Mouse (Mus musculus) liver, adult 2 months (tissue): ENCODE data around the gene Lpar1. TPM values are rescaled to one million over a fixed set of nuclear protein-coding genes. Genes with fewer than 3 reads are reported as not detected.

Source experiments
- DNase-seq: peaks from one replicate; pipeline ENCODE4 v3.0.0-alpha.2; 2011; ENCODE audit warnings: low read depth, low spot score; ENCODE audit errors: extremely low read depth
- H3K27ac ChIP-seq: fragments of 200-500 bp; replicated peaks from 2 replicates; pipeline ENCODE4 v1.5.1; 2012; ENCODE audit warnings: low read depth, mild to moderate bottlenecking, control low read depth, inconsistent platforms, low read length; ENCODE audit not compliant: insufficient read depth
- H3K27me3 ChIP-seq: fragments of 200-500 bp; 2 replicates; pipeline ENCODE4 v1.6.1; 2012; ENCODE audit warnings: mild to moderate bottlenecking, moderate library complexity, low read length, inconsistent platforms; ENCODE audit not compliant: control insufficient read depth, insufficient read depth
- H3K36me3 ChIP-seq: fragments of 200-500 bp; 2 replicates; pipeline ENCODE4 v1.6.1; 2012; ENCODE audit warnings: low read length, inconsistent platforms; ENCODE audit not compliant: control insufficient read depth, insufficient read depth
- H3K4me1 ChIP-seq: fragments of 200-500 bp; 2 replicates; pipeline ENCODE4 v1.6.1; 2011; ENCODE audit warnings: low read length; ENCODE audit not compliant: control insufficient read depth, insufficient read depth
- H3K4me3 ChIP-seq: fragments of 200-500 bp; 2 replicates; pipeline ENCODE4 v1.5.1; 2011; ENCODE audit warnings: low read depth, mild to moderate bottlenecking, control low read depth, low read length, moderate library complexity; ENCODE audit not compliant: insufficient read depth
- H3K79me2 ChIP-seq: fragments of 200-500 bp; 2 replicates; pipeline ENCODE4 v1.6.1; 2012; ENCODE audit warnings: inconsistent platforms, mild to moderate bottlenecking, low read length, moderate library complexity; ENCODE audit not compliant: control insufficient read depth, insufficient read depth
- H3K9ac ChIP-seq: fragments of 200-500 bp; 2 replicates; pipeline ENCODE4 v1.6.1; 2012; ENCODE audit warnings: low read depth, mild to moderate bottlenecking, control low read depth, inconsistent platforms, low read length
- CTCF ChIP-seq: fragments of 200-500 bp; IDR thresholded peaks from 2 replicates; pipeline ENCODE4 v1.5.1; 2011; ENCODE audit warnings: low read depth, low read length, control low read depth
- POLR2A ChIP-seq: fragments of 200-500 bp; IDR thresholded peaks from 2 replicates; pipeline ENCODE4 v1.6.1; 2011; ENCODE audit warnings: low read length, control low read depth; ENCODE audit not compliant: insufficient read depth; ENCODE audit errors: extremely low read depth
- WGBS: fragments of 180-500 bp; shearing (Covaris S2); methylation state at CpG from one replicate; pipeline ENCODE4 v1.1.7; 2018; 5-methylcytosine and 5-hydroxymethylcytosine counted together
- polyA plus RNA-seq: library from polyadenylated mRNA; depleted of rRNA; stranded (reverse); fragments of >200 nt; gene quantifications from 2 replicates; pipeline ENCODE4 v1.2.3, GENCODE M21; 2012
- total RNA-seq: library from RNA; depleted of rRNA; stranded (reverse); fragments of >200 nt; gene quantifications from 2 replicates; pipeline ENCODE4 v1.2.3, GENCODE M21; 2014

Lpar1 gene
- total and polyA plus RNA-seq, 2 experiments = 0.83 to 0.89 TPM

- WGBS = 75% methylated on average over 3 of the region's 3 CpGs
These were observed 54.5 kb downstream of the Lpar1 start for GRCm38 (mm10) chr4:58499241-58499640.

GRCm38 (mm10) chr4:58498734-58499133 lies 55.0 kb downstream of the Lpar1 start:
- Histone ChIP-seq H3K36me3 (no peaks in the 10 kb centered on the region), H3K79me2 (no peaks in the 10 kb centered on the region), H3K9ac (no peak overlapping the region), H3K4me1 (no peaks in the 10 kb centered on the region), H3K27ac (no peak overlapping the region), H3K27me3 (no peaks in the 10 kb centered on the region), H3K4me3 (no peak overlapping the region)
- no peak for DNase-seq
- 60% methylated on average over 6 of the region's 6 CpGs for whole genome bisulfite sequencing
- no peak for TF ChIP-seq POLR2A

More at GRCm38 (mm10) chr4:58499241-58499640, 54.5 kb downstream of the Lpar1 start:
- Histone ChIP-seq H3K27ac (no peak overlapping the region), H3K4me1 (no peaks in the 10 kb centered on the region), H3K9ac (no peak overlapping the region), H3K4me3 (no peak overlapping the region), H3K36me3 (no peaks in the 10 kb centered on the region), H3K27me3 (no peaks in the 10 kb centered on the region), H3K79me2 (no peaks in the 10 kb centered on the region)
- DNase-seq = no peak
- TF ChIP-seq CTCF (no peak), POLR2A (no peak)

- TF ChIP-seq CTCF = no peak
- no peak for TF ChIP-seq POLR2A
- H3K4me1 ChIP-seq = no peaks in the 10 kb centered on the region
- H3K4me3 ChIP-seq = no peak overlapping the region
- DNase-seq = no peak
- no peaks in the 10 kb centered on the region for H3K79me2 ChIP-seq
- H3K9ac ChIP-seq = no peak overlapping the region
- 90% methylated on average over 4 of the region's 4 CpGs for WGBS
- no peaks in the 10 kb centered on the region for H3K27me3 ChIP-seq
- no peak overlapping the region for H3K27ac ChIP-seq
- H3K36me3 ChIP-seq = no peaks in the 10 kb centered on the region
These were observed 56.4 kb downstream of the Lpar1 start for GRCm38 (mm10) chr4:58497284-58497683.

- TF ChIP-seq POLR2A = no peak
- no peak for TF ChIP-seq CTCF
- Histone ChIP-seq H3K9ac (no peak overlapping the region), H3K79me2 (no peaks in the 10 kb centered on the region), H3K27ac (no peak overlapping the region), H3K4me3 (no peak overlapping the region), H3K4me1 (no peaks in the 10 kb centered on the region), H3K36me3 (no peaks in the 10 kb centered on the region), H3K27me3 (no peaks in the 10 kb centered on the region)
- 85% methylated on average over 8 of the region's 8 CpGs for WGBS
- no peak for DNase-seq
These were observed 57.0 kb downstream of the Lpar1 start for GRCm38 (mm10) chr4:58496743-58497142.

GRCm38 (mm10) chr4:58491742-58492141 lies 62.0 kb downstream of the Lpar1 start:
- no peaks in the 10 kb centered on the region for H3K27me3 ChIP-seq
- no peak overlapping the region for H3K27ac ChIP-seq

GRCm38 (mm10) chr4:58490374-58490773 lies 63.3 kb downstream of the Lpar1 start:
- 90% methylated on average over 4 of the region's 4 CpGs for WGBS
- Histone ChIP-seq H3K4me3 (no peak overlapping the region), H3K79me2 (no peaks in the 10 kb centered on the region), H3K27me3 (no peaks in the 10 kb centered on the region), H3K36me3 (no peaks in the 10 kb centered on the region), H3K4me1 (no peaks in the 10 kb centered on the region), H3K27ac (no peak overlapping the region), H3K9ac (no peak overlapping the region)
- TF ChIP-seq POLR2A (no peak), CTCF (no peak)
- DNase-seq = no peak

More at GRCm38 (mm10) chr4:58491742-58492141, 62.0 kb downstream of the Lpar1 start:
- Histone ChIP-seq H3K9ac (no peak overlapping the region), H3K79me2 (no peaks in the 10 kb centered on the region), H3K4me3 (no peak overlapping the region), H3K36me3 (no peaks in the 10 kb centered on the region), H3K4me1 (no peaks in the 10 kb centered on the region)
- 76% methylated on average over 3 of the region's 3 CpGs for WGBS
- DNase-seq = no peak
- no peak for TF ChIP-seq CTCF
- TF ChIP-seq POLR2A = no peak
